Mouse (Mus musculus) testis, adult 2 months (tissue): ENCODE measurements around the gene Miip. TPM values are rescaled to one million over a fixed set of nuclear protein-coding genes. Genes with fewer than 3 reads are reported as not detected.

Source experiments
- H3K27ac ChIP-seq: fragments of 200-500 bp; 2 replicates; pipeline ENCODE4 v1.5.1; 2012; ENCODE audit warnings: low read depth, low read length; ENCODE audit not compliant: control insufficient read depth, insufficient read depth
- H3K27me3 ChIP-seq: fragments of 200-500 bp; 2 replicates; pipeline ENCODE4 v1.6.1; 2012; ENCODE audit warnings: mild to moderate bottlenecking, low read length, moderate library complexity; ENCODE audit not compliant: control insufficient read depth, insufficient read depth
- H3K36me3 ChIP-seq: fragments of 200-500 bp; 2 replicates; pipeline ENCODE4 v1.6.1; 2012; ENCODE audit warnings: mild to moderate bottlenecking, low read length; ENCODE audit not compliant: control insufficient read depth, insufficient read depth
- H3K4me1 ChIP-seq: fragments of 200-500 bp; 2 replicates; pipeline ENCODE4 v1.6.1; 2012; ENCODE audit warnings: low read length; ENCODE audit not compliant: control insufficient read depth, insufficient read depth
- H3K4me3 ChIP-seq: fragments of 200-500 bp; 2 replicates; pipeline ENCODE4 v1.5.1; 2012; ENCODE audit warnings: low read depth, mild to moderate bottlenecking, low read length, moderate library complexity, mixed read lengths; ENCODE audit not compliant: control insufficient read depth
- CTCF ChIP-seq: fragments of 200-500 bp; IDR thresholded peaks from 2 replicates; pipeline ENCODE4 v1.5.1; 2012; ENCODE audit warnings: low read depth, mild to moderate bottlenecking, inconsistent platforms, low read length, moderate library complexity; ENCODE audit not compliant: control insufficient read depth, insufficient read depth, insufficient replicate concordance
- POLR2A ChIP-seq: fragments of 200-500 bp; IDR thresholded peaks from 2 replicates; pipeline ENCODE4 v1.6.1; 2012; ENCODE audit warnings: low read depth, mild to moderate bottlenecking, inconsistent platforms, low read length, moderate library complexity; ENCODE audit not compliant: control insufficient read depth
- polyA plus RNA-seq: library from polyadenylated mRNA; depleted of rRNA; stranded (reverse); fragments of >200 nt; gene quantifications from 2 replicates; pipeline ENCODE4 v1.2.3, GENCODE M21; 2012

The Miip gene
- polyA plus RNA-seq, 1 experiment: 96.6 TPM

DNA sequence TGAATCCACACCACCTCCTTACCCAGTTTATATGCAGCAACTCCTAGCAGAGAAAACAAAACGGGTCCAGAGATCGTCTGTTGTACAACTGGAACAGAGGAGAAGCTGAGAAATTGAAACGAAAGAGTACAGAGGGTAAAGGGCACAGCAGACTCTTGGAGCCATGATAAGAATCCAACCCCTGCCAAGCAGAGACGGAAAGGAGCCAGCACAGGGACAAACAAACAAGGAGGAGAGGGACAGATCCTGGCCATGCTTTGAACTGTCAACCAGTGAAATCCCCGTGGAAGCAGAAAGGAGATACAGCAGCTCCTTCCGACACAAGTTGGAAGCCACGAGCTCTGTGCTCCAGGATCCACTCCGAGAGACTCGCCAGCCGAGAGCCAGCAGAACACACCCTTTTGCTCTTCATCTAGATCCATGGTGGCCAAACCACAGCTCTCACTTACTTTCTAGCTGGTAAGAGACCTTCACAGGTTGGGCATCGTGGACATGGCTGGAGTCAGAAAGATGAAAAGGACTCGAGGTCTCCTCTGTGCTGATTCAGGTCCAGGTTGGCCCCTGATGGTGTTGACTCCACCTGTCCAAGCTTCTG, 34.4 kb upstream of the Miip start:
- TF ChIP-seq POLR2A (no peak), CTCF (no peak)
- H3K4me1 ChIP-seq: peaks cover 13% of the 10 kb centered on the region
- peak overlapping the region; percentile 100 for H3K4me3 ChIP-seq
- H3K27ac ChIP-seq: no peak overlapping the region
- H3K36me3 ChIP-seq: peaks cover 4% of the 10 kb centered on the region
- no peaks in the 10 kb centered on the region for H3K27me3 ChIP-seq

DNA sequence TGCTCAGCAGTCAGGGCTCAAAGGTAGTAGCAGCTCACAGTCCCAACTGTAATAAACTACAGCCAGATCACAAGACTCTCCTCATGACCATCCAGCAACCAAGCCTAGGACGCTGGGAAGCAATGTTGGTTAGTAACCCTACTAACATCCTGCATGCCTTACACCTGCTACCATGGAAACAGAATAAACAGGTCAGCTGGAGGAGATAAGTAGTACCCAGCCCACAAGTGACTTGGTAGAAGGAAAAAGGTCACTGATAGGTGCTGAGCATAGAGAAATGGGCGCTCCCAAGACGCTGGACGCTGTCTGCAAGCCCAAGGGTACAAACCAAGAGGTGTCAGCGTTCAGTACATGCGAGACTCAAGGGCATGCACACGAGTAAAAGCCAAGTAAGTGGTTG, 31.8 kb upstream of the Miip start:
- Histone ChIP-seq H3K4me1 (peaks cover 9% of the 10 kb centered on the region), H3K27me3 (no peaks in the 10 kb centered on the region), H3K4me3 (no peak overlapping the region), H3K27ac (no peak overlapping the region), H3K36me3 (peaks cover 4% of the 10 kb centered on the region)
- no peak for TF ChIP-seq POLR2A
- TF ChIP-seq CTCF: no peak

DNA sequence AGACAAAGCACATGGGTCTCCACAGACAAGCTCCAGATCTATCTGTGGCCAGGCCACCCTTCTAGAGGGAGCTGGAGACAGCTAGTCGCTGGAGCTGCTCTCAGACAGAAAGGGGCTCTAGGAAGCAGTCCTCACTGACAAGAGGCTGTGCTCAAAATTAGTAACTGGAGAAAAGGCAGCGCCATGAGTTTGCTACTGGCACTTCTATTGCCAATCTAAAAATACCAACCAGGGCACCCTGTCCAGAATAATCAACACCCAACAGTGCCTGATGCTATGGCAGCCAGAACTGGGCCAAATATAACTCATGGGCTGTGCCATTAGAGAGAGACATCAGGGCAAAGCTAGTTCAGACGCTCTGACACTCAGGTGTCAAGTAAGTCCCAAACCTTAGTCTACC, 28.7 kb upstream of the Miip start:
- TF ChIP-seq POLR2A: no peak
- TF ChIP-seq CTCF: no peak
- Histone ChIP-seq H3K4me1 (no peaks in the 10 kb centered on the region), H3K36me3 (no peaks in the 10 kb centered on the region; the same call in none of the 2 replicates), H3K27me3 (no peaks in the 10 kb centered on the region), H3K27ac (no peak overlapping the region), H3K4me3 (no peak overlapping the region)

DNA sequence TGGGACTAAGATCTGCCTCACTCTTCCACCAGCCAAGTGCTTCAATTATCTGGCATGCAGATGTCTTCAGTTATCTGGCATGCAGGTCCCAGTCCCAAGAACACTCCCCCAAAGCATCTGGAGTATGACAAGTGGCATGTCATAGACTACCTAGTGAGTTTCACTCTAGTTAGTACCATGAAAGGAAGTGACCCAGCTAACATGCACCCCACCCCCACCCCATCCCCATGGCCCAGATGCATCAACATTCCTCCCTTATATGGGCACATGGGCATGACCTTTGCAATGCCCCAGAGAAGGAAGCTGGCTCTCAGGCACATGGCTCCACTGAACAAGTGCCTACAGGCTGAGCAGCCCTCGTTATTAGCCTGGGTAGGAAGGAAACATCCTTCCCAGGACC, 27.8 kb upstream of the Miip start:
- no peak for TF ChIP-seq CTCF
- no peak for TF ChIP-seq POLR2A
- Histone ChIP-seq H3K4me3 (no peak overlapping the region), H3K27me3 (no peaks in the 10 kb centered on the region), H3K36me3 (peaks cover 1% of the 10 kb centered on the region), H3K4me1 (no peaks in the 10 kb centered on the region), H3K27ac (no peak overlapping the region)

DNA sequence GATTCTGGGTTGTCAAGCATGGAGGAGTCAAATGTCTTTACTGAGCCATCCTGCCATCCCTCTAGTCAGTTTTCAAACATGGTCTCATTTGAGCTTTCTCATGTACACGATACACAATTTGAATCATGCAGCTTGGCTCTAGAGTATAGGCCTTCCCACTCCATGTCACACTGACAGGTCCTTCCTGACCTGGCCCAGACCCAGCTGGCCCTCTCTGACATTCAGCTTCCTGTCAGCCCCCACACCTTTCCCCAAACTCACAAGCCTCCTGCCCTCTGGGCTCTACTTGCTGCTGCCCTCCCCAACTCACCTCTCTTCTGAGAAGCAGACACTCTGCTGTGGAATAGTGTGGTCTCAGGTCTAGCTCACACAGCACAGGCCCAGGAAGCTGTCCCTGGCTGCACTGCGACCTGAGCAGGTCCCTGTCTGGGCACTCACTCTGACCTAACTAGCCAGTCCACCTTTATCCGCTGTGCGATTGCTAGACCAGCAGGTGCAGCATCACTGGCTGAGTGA, 27.3 kb upstream of the Miip start:
- no peak overlapping the region for H3K4me3 ChIP-seq
- H3K36me3 ChIP-seq: peaks cover 1% of the 10 kb centered on the region
- no peak overlapping the region for H3K27ac ChIP-seq
- TF ChIP-seq CTCF: no peak
- TF ChIP-seq POLR2A: no peak
- no peaks in the 10 kb centered on the region for H3K27me3 ChIP-seq
- H3K4me1 ChIP-seq: no peaks in the 10 kb centered on the region

DNA sequence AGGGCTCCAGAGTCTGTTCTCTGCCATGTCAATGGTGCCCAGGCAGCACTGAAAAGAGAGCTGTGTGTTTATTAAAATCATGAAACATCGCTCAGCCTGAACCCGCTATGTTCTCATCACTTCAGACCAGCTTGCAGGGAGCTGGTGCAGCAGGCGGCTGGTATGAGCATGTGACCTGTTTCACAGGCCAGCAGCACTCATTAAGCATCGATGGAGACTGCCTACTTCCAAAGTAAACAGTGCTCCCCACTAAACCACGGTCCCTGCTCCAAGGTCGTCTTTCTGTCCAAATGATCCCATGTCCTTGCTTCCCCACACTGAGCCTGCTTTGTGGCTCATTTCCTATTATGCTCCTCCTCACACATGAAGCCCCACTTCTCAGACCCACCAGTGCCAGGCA, 21.7 kb upstream of the Miip start:
- H3K27ac ChIP-seq: no peak overlapping the region
- no peaks in the 10 kb centered on the region for H3K27me3 ChIP-seq
- no peak overlapping the region for H3K4me3 ChIP-seq
- no peaks in the 10 kb centered on the region for H3K4me1 ChIP-seq
- no peak for TF ChIP-seq POLR2A
- TF ChIP-seq CTCF: no peak
- peaks cover 1% of the 10 kb centered on the region; the same call in 1 of the 2 replicates for H3K36me3 ChIP-seq

DNA sequence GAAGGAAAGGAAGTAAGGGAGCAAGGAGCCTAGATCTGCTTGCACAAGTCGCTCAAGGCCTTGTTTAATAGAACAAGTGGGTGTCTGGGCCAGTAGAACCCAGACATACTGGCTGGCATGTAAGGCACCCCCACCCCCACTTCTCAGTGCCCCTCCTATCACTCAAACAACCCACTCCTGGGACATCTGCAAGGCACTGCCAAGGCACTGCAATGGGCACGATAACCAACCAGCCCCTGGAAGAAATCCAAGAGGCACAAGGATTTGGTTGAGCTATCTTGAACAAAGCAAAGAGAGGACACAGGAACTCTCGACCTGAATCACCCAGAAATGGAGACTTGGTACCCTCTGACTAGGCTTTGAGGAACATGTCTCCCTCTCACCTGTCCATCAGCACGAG, 19.6 kb upstream of the Miip start:
- Histone ChIP-seq H3K4me1 (no peaks in the 10 kb centered on the region), H3K36me3 (peaks cover 5% of the 10 kb centered on the region), H3K27me3 (no peaks in the 10 kb centered on the region), H3K27ac (no peak overlapping the region), H3K4me3 (no peak overlapping the region)
- TF ChIP-seq CTCF (no peak), POLR2A (no peak)
